Mouse (Mus musculus): ENCODE measurements at regions not wholly inside any gene's neighbourhood (a gene's known extent, or its start where the extent isn't known, plus 50 kb on each side); places are given as distances from the start of the nearest gene placed in this dataset.

GRCm38 (mm10) chr14:58817961-58818504 is 324.7 kb downstream of the 1700129C05Rik start:
- DNase-seq (ENCODE audit: low spot score), result peak; percentile 19

- no peak for DNase-seq (ENCODE audit: low spot score)
Observed at GRCm38 (mm10) chr14:58816540-58816876, 326.2 kb downstream of the 1700129C05Rik start.

- peak; percentile 5 for DNase-seq (ENCODE audit: low spot score)
Observed at GRCm38 (mm10) chr14:58815616-58816539, 326.8 kb downstream of the 1700129C05Rik start.

GRCm38 (mm10) chr14:58812585-58812984 is 330.1 kb downstream of the 1700129C05Rik start:
- DNase-seq (ENCODE audit: low spot score), result no peak

GRCm38 (mm10) chr14:58801402-58801861 is 341.3 kb downstream of the 1700129C05Rik start:
- no peak for DNase-seq (ENCODE audit: low spot score)

GRCm38 (mm10) chr14:58788190-58788945 is 354.3 kb downstream of the 1700129C05Rik start:
- DNase-seq (ENCODE audit: low spot score), result no peak

- DNase-seq (ENCODE audit: low spot score), result no peak
Observed at GRCm38 (mm10) chr14:58787618-58788017, 355.1 kb downstream of the 1700129C05Rik start.

GRCm38 (mm10) chr14:58786791-58787491 is 355.8 kb downstream of the 1700129C05Rik start:
- DNase-seq (ENCODE audit: low spot score), result no peak

GRCm38 (mm10) chr14:58783201-58783600 is 359.5 kb downstream of the 1700129C05Rik start:
- no peak for DNase-seq (ENCODE audit: low spot score)

GRCm38 (mm10) chr14:58780306-58780705 is 362.4 kb downstream of the 1700129C05Rik start:
- DNase-seq (ENCODE audit: low spot score), result no peak

GRCm38 (mm10) chr14:58778675-58779074 is 364.0 kb downstream of the 1700129C05Rik start:
- no peak for DNase-seq (ENCODE audit: low spot score)

- DNase-seq (ENCODE audit: low spot score), result no peak
Observed at GRCm38 (mm10) chr14:58761291-58761690, 381.4 kb downstream of the 1700129C05Rik start.

- DNase-seq (ENCODE audit: low spot score), result no peak
Observed at GRCm38 (mm10) chr14:58759759-58760158, 382.9 kb downstream of the 1700129C05Rik start.

GRCm38 (mm10) chr14:58753781-58754180 is 388.9 kb downstream of the 1700129C05Rik start:
- no peak for DNase-seq (ENCODE audit: low spot score)

GRCm38 (mm10) chr14:58753136-58753535 is 389.6 kb downstream of the 1700129C05Rik start:
- no peak for DNase-seq (ENCODE audit: low spot score)

GRCm38 (mm10) chr14:58726418-58726817 is 416.3 kb downstream of the 1700129C05Rik start:
- no peak for DNase-seq (ENCODE audit: low spot score)

- peak; percentile 7 for DNase-seq (ENCODE audit: low spot score)
Observed at GRCm38 (mm10) chr14:58714856-58715255, 427.8 kb downstream of the 1700129C05Rik start.

- DNase-seq (ENCODE audit: low spot score), result peak; percentile 22
Observed at GRCm38 (mm10) chr14:58709861-58710260, 432.8 kb downstream of the 1700129C05Rik start.

GRCm38 (mm10) chr14:58709281-58709680 is 433.4 kb downstream of the 1700129C05Rik start:
- no peak for DNase-seq (ENCODE audit: low spot score)

- peak; percentile 75 for DNase-seq (ENCODE audit: low spot score)
Observed at GRCm38 (mm10) chr14:58701765-58702164, 440.9 kb downstream of the 1700129C05Rik start.

- no peak for DNase-seq (ENCODE audit: low spot score)
Observed at GRCm38 (mm10) chr14:58691129-58691828, 451.4 kb downstream of the 1700129C05Rik start.

Measured in layer of hippocampus, adult 11-12 months (tissue).